Mouse (Mus musculus): ENCODE measurements around the gene Gpbp1l1. TPM values are rescaled to one million over a fixed set of nuclear protein-coding genes. Genes with fewer than 3 reads are reported as not detected.

The Gpbp1l1 gene
- polyA plus RNA-seq, 1 experiment from 2014 or later: 31.2 TPM

DNA sequence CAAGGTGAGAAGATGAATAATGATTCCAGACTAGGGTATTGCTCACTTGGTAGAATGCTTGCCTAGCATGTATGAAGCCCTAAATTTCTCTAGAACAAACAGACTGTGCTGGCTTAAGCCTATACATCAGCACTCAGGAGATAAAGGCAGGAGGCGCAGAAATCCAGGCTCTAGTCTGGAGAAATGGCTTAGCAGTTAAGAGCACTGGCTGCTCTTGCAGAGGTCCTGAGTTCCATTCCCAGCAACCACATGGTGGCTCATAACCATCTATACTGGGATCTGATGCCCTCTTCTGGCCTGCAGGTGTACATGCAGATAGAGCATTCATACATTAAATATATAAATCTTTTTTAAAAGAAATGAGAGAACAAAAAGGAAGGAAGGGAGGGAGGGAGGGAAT, 84.6 kb downstream of the Gpbp1l1 start:
- H3K27ac ChIP-seq (ENCODE audit: poor library complexity, severe bottlenecking): no peak overlapping the region
- H3K4me3 ChIP-seq: no peak overlapping the region
- H3K9me3 ChIP-seq (replicated peaks): no peaks in the 10 kb centered on the region
- WGBS: 97% methylated on average over 1 of the region's 1 CpGs
- no peak overlapping the region for H3K9ac ChIP-seq
- H3K36me3 ChIP-seq: peaks cover 81% of the 10 kb centered on the region
- no peaks in the 10 kb centered on the region for H3K27me3 ChIP-seq (replicated peaks)
- H3K4me1 ChIP-seq (replicated peaks): peaks cover 14% of the 10 kb centered on the region
- no peak for ATAC-seq (ENCODE audit: insufficient number of reproducible peaks, low FRiP score)
- no peak overlapping the region for H3K4me2 ChIP-seq

Other genes with a start within 250 kb of the Gpbp1l1 start
- 21.5 and 27.5 TPM in 2 replicates for gene Mast2, start 93.5 kb upstream of the Gpbp1l1 start, polyA plus RNA-seq (2016; fragmentation: Nextera tagmentation; extraction: Ambion mirVana)
- gene Ipp, start 50.1 kb upstream of the Gpbp1l1 start, polyA plus RNA-seq (2016; fragmentation: Nextera tagmentation; extraction: Ambion mirVana): 17.8 and 18.7 TPM in 2 replicates
- gene Tmem69, start 1.7 kb upstream of the Gpbp1l1 start, polyA plus RNA-seq (2016; fragmentation: Nextera tagmentation; extraction: Ambion mirVana): 23.3 and 26.3 TPM in 2 replicates
- gene Ccdc17, start 39.0 kb downstream of the Gpbp1l1 start, polyA plus RNA-seq (2016; fragmentation: Nextera tagmentation; extraction: Ambion mirVana): 3.1 and 3.4 TPM in 2 replicates
- gene Nasp, start 70.3 kb downstream of the Gpbp1l1 start, polyA plus RNA-seq (2016; fragmentation: Nextera tagmentation; extraction: Ambion mirVana): 116 and 121 TPM in 2 replicates
- 550 and 559 TPM in 2 replicates for gene Akr1a1, start 94.0 kb downstream of the Gpbp1l1 start, polyA plus RNA-seq (2016; fragmentation: Nextera tagmentation; extraction: Ambion mirVana)
- 963 and 983 TPM in 2 replicates for gene Prdx1, start 127.9 kb downstream of the Gpbp1l1 start, polyA plus RNA-seq (2016; fragmentation: Nextera tagmentation; extraction: Ambion mirVana)
- 31.8 and 34.5 TPM in 2 replicates for gene Mmachc, start 150.7 kb downstream of the Gpbp1l1 start, polyA plus RNA-seq (2016; fragmentation: Nextera tagmentation; extraction: Ambion mirVana)
- gene Ccdc163, start 150.9 kb downstream of the Gpbp1l1 start, polyA plus RNA-seq (2016; fragmentation: Nextera tagmentation; extraction: Ambion mirVana): 15.9 and 17.5 TPM in 2 replicates
- gene Tesk2, start 163.3 kb downstream of the Gpbp1l1 start, polyA plus RNA-seq (2016; fragmentation: Nextera tagmentation; extraction: Ambion mirVana): 2.9 and 3.1 TPM in 2 replicates
- 19.1 and 22.8 TPM in 2 replicates for gene Toe1, start 250.0 kb downstream of the Gpbp1l1 start, polyA plus RNA-seq (2016; fragmentation: Nextera tagmentation; extraction: Ambion mirVana)

All from heart, embryonic 12.5 days (tissue).